Mouse (Mus musculus): ENCODE results near the gene Pprc1. TPM values are rescaled to one million over a fixed set of nuclear protein-coding genes. Genes with fewer than 3 reads are reported as not detected.

Pprc1 gene
- polyA plus RNA-seq, 1 experiment: 15.9 TPM

- peak in 1 of 2 experiments; percentile 63 for DNase-seq (ENCODE audit: extremely low spot score in 1 of 2, low spot score in 1 of 2)
These were observed 11.8 kb upstream of the Pprc1 start for GRCm38 (mm10) chr19:46032731-46033510.

- no peak for DNase-seq (ENCODE audit: extremely low spot score in 1 of 2, low spot score in 1 of 2)
These were observed 10.8 kb upstream of the Pprc1 start for GRCm38 (mm10) chr19:46033911-46034310.

- no peak for DNase-seq (ENCODE audit: extremely low spot score in 1 of 2, low spot score in 1 of 2)
These were observed 8.7 kb upstream of the Pprc1 start for GRCm38 (mm10) chr19:46035971-46036370.

- no peak for DNase-seq (ENCODE audit: extremely low spot score in 1 of 2, low spot score in 1 of 2)
These were observed 8.0 kb upstream of the Pprc1 start for GRCm38 (mm10) chr19:46036477-46037242.

- no peak for DNase-seq (ENCODE audit: extremely low spot score in 1 of 2, low spot score in 1 of 2)
These were observed 7.3 kb upstream of the Pprc1 start for GRCm38 (mm10) chr19:46037243-46037924.

- no peak for DNase-seq (ENCODE audit: extremely low spot score in 1 of 2, low spot score in 1 of 2)
These were observed 6.5 kb upstream of the Pprc1 start for GRCm38 (mm10) chr19:46037925-46038850.

GRCm38 (mm10) chr19:46038851-46039260, 5.8 kb upstream of the Pprc1 start:
- no peak for DNase-seq (ENCODE audit: extremely low spot score in 1 of 2, low spot score in 1 of 2)

- DNase-seq (ENCODE audit: extremely low spot score in 1 of 2, low spot score in 1 of 2): peak in 1 of 2 experiments; percentile 81
These were observed 5.2 kb upstream of the Pprc1 start for GRCm38 (mm10) chr19:46039478-46039877.

GRCm38 (mm10) chr19:46040149-46040902, 4.4 kb upstream of the Pprc1 start:
- DNase-seq (ENCODE audit: extremely low spot score in 1 of 2, low spot score in 1 of 2): no peak

- DNase-seq (ENCODE audit: extremely low spot score in 1 of 2, low spot score in 1 of 2): no peak
These were observed 3.3 kb upstream of the Pprc1 start for GRCm38 (mm10) chr19:46041299-46041932.

GRCm38 (mm10) chr19:46041933-46042475, 2.7 kb upstream of the Pprc1 start:
- DNase-seq (ENCODE audit: extremely low spot score in 1 of 2, low spot score in 1 of 2): peak in 1 of 2 experiments; percentile 85

- DNase-seq (ENCODE audit: extremely low spot score in 1 of 2, low spot score in 1 of 2): peak in 1 of 2 experiments; percentile 72
These were observed 2.1 kb upstream of the Pprc1 start for GRCm38 (mm10) chr19:46042476-46043011.

GRCm38 (mm10) chr19:46043380-46043779, 1.3 kb upstream of the Pprc1 start:
- no peak for DNase-seq (ENCODE audit: extremely low spot score in 1 of 2, low spot score in 1 of 2)

GRCm38 (mm10) chr19:46044993-46045695, 458 bp downstream of the Pprc1 start, which contains the start of gene Ldb1:
Gene Ldb1 (minus strand): TSS chr19:46045214.
- peak; percentile 75 to 82 for DNase-seq (ENCODE audit: extremely low spot score in 1 of 2, low spot score in 1 of 2)

- DNase-seq (ENCODE audit: extremely low spot score in 1 of 2, low spot score in 1 of 2): peak in 1 of 2 experiments; percentile 70
These were observed 1.1 kb downstream of the Pprc1 start for GRCm38 (mm10) chr19:46045696-46046311.

GRCm38 (mm10) chr19:46046621-46047025, 1.9 kb downstream of the Pprc1 start:
- no peak for DNase-seq (ENCODE audit: extremely low spot score in 1 of 2, low spot score in 1 of 2)

- no peak for DNase-seq (ENCODE audit: extremely low spot score in 1 of 2, low spot score in 1 of 2)
These were observed 2.7 kb downstream of the Pprc1 start for GRCm38 (mm10) chr19:46047426-46047825.
